Mouse (Mus musculus): ENCODE measurements around the gene Foxp1. TPM values are rescaled to one million over a fixed set of nuclear protein-coding genes. Genes with fewer than 3 reads are reported as not detected.

Foxp1 gene
- polyA plus RNA-seq, 1 experiment from 2014 or later, result 52.4 TPM

- Histone ChIP-seq H3K4me2 (ENCODE audit: low read depth, low read length) (no peak overlapping the region), H3K36me3 (ENCODE audit: control insufficient read depth, insufficient read depth, low read length) (no peaks in the 10 kb centered on the region), H3K27ac (ENCODE audit: low read depth, low read length) (no peak overlapping the region), H3K9me3 (ENCODE audit: control insufficient read depth, low read length) (no peaks in the 10 kb centered on the region), H3K4me3 (ENCODE audit: low read depth, low read length) (no peak overlapping the region), H3K27me3 (ENCODE audit: control insufficient read depth, insufficient read depth, low read length) (no peaks in the 10 kb centered on the region), H3K9ac (replicated peaks; ENCODE audit: low read depth, low read length) (no peak overlapping the region), H3K4me1 (ENCODE audit: control insufficient read depth, insufficient read depth, low read length) (no peaks in the 10 kb centered on the region)
- ATAC-seq (ENCODE audit: low read depth), result no peak
- 98% methylated on average over 3 of the region's 3 CpGs for WGBS
These were observed 217.3 kb downstream of the Foxp1 start for GRCm38 (mm10) chr6:99305236-99305635.

GRCm38 (mm10) chr6:99302662-99303435, 219.7 kb downstream of the Foxp1 start:
- Histone ChIP-seq H3K4me3 (ENCODE audit: low read depth, low read length) (no peak overlapping the region), H3K4me2 (ENCODE audit: low read depth, low read length) (no peak overlapping the region), H3K4me1 (ENCODE audit: control insufficient read depth, insufficient read depth, low read length) (no peaks in the 10 kb centered on the region), H3K36me3 (ENCODE audit: control insufficient read depth, insufficient read depth, low read length) (no peaks in the 10 kb centered on the region), H3K9ac (replicated peaks; ENCODE audit: low read depth, low read length) (no peak overlapping the region), H3K27me3 (ENCODE audit: control insufficient read depth, insufficient read depth, low read length) (no peaks in the 10 kb centered on the region), H3K9me3 (ENCODE audit: control insufficient read depth, low read length) (no peaks in the 10 kb centered on the region), H3K27ac (ENCODE audit: low read depth, low read length) (no peak overlapping the region)
- no peak for ATAC-seq (ENCODE audit: low read depth)
- WGBS, result 89% methylated on average over 6 of the region's 6 CpGs

- Histone ChIP-seq H3K4me3 (ENCODE audit: low read depth, low read length) (no peak overlapping the region), H3K27me3 (ENCODE audit: control insufficient read depth, insufficient read depth, low read length) (no peaks in the 10 kb centered on the region), H3K27ac (ENCODE audit: low read depth, low read length) (no peak overlapping the region), H3K9me3 (ENCODE audit: control insufficient read depth, low read length) (no peaks in the 10 kb centered on the region), H3K36me3 (ENCODE audit: control insufficient read depth, insufficient read depth, low read length) (no peaks in the 10 kb centered on the region), H3K4me2 (ENCODE audit: low read depth, low read length) (no peak overlapping the region), H3K9ac (replicated peaks; ENCODE audit: low read depth, low read length) (no peak overlapping the region), H3K4me1 (ENCODE audit: control insufficient read depth, insufficient read depth, low read length) (no peaks in the 10 kb centered on the region)
- no peak for ATAC-seq (ENCODE audit: low read depth)
- 93% methylated on average over 8 of the region's 8 CpGs for WGBS
These were observed 220.6 kb downstream of the Foxp1 start for GRCm38 (mm10) chr6:99301923-99302322.

GRCm38 (mm10) chr6:99300235-99300634, 222.3 kb downstream of the Foxp1 start:
- WGBS, result 96% methylated on average over 6 of the region's 6 CpGs

GRCm38 (mm10) chr6:99299196-99299595, 223.3 kb downstream of the Foxp1 start:
- no peaks in the 10 kb centered on the region for H3K9me3 ChIP-seq (ENCODE audit: control insufficient read depth, low read length)
- no peak overlapping the region for H3K4me2 ChIP-seq (ENCODE audit: low read depth, low read length)
- no peak overlapping the region for H3K9ac ChIP-seq (replicated peaks; ENCODE audit: low read depth, low read length)
- H3K4me1 ChIP-seq (ENCODE audit: control insufficient read depth, insufficient read depth, low read length), result no peaks in the 10 kb centered on the region
- ATAC-seq (ENCODE audit: low read depth), result no peak
- 68% methylated on average over 14 of the region's 14 CpGs for WGBS
- H3K27ac ChIP-seq (ENCODE audit: low read depth, low read length), result no peak overlapping the region
- no peak overlapping the region for H3K4me3 ChIP-seq (ENCODE audit: low read depth, low read length)
- H3K36me3 ChIP-seq (ENCODE audit: control insufficient read depth, insufficient read depth, low read length), result no peaks in the 10 kb centered on the region
- no peaks in the 10 kb centered on the region for H3K27me3 ChIP-seq (ENCODE audit: control insufficient read depth, insufficient read depth, low read length)

More at GRCm38 (mm10) chr6:99300235-99300634, 222.3 kb downstream of the Foxp1 start:
- no peak overlapping the region for H3K4me3 ChIP-seq (ENCODE audit: low read depth, low read length)
- H3K27ac ChIP-seq (ENCODE audit: low read depth, low read length), result no peak overlapping the region
- no peak overlapping the region for H3K4me2 ChIP-seq (ENCODE audit: low read depth, low read length)
- no peaks in the 10 kb centered on the region for H3K4me1 ChIP-seq (ENCODE audit: control insufficient read depth, insufficient read depth, low read length)
- no peaks in the 10 kb centered on the region for H3K36me3 ChIP-seq (ENCODE audit: control insufficient read depth, insufficient read depth, low read length)
- H3K9me3 ChIP-seq (ENCODE audit: control insufficient read depth, low read length), result no peaks in the 10 kb centered on the region
- ATAC-seq (ENCODE audit: low read depth), result no peak
- no peak overlapping the region for H3K9ac ChIP-seq (replicated peaks; ENCODE audit: low read depth, low read length)
- H3K27me3 ChIP-seq (ENCODE audit: control insufficient read depth, insufficient read depth, low read length), result no peaks in the 10 kb centered on the region

GRCm38 (mm10) chr6:99297535-99297934, 225.0 kb downstream of the Foxp1 start:
- no peaks in the 10 kb centered on the region for H3K9me3 ChIP-seq (ENCODE audit: control insufficient read depth, low read length)
- H3K27me3 ChIP-seq (ENCODE audit: control insufficient read depth, insufficient read depth, low read length), result no peaks in the 10 kb centered on the region
- WGBS, result 83% methylated on average over 5 of the region's 5 CpGs
- no peak overlapping the region for H3K4me3 ChIP-seq (ENCODE audit: low read depth, low read length)
- no peaks in the 10 kb centered on the region for H3K4me1 ChIP-seq (ENCODE audit: control insufficient read depth, insufficient read depth, low read length)
- no peaks in the 10 kb centered on the region for H3K36me3 ChIP-seq (ENCODE audit: control insufficient read depth, insufficient read depth, low read length)
- no peak overlapping the region for H3K27ac ChIP-seq (ENCODE audit: low read depth, low read length)
- H3K4me2 ChIP-seq (ENCODE audit: low read depth, low read length), result no peak overlapping the region
- H3K9ac ChIP-seq (replicated peaks; ENCODE audit: low read depth, low read length), result no peak overlapping the region
- ATAC-seq (ENCODE audit: low read depth), result no peak

- Histone ChIP-seq H3K4me3 (ENCODE audit: low read depth, low read length) (no peak overlapping the region), H3K4me2 (ENCODE audit: low read depth, low read length) (no peak overlapping the region), H3K27ac (ENCODE audit: low read depth, low read length) (no peak overlapping the region), H3K27me3 (ENCODE audit: control insufficient read depth, insufficient read depth, low read length) (no peaks in the 10 kb centered on the region), H3K36me3 (ENCODE audit: control insufficient read depth, insufficient read depth, low read length) (no peaks in the 10 kb centered on the region), H3K9ac (replicated peaks; ENCODE audit: low read depth, low read length) (no peak overlapping the region), H3K9me3 (ENCODE audit: control insufficient read depth, low read length) (no peaks in the 10 kb centered on the region), H3K4me1 (ENCODE audit: control insufficient read depth, insufficient read depth, low read length) (no peaks in the 10 kb centered on the region)
- 83% methylated on average over 8 of the region's 8 CpGs for WGBS
- ATAC-seq (ENCODE audit: low read depth), result no peak
These were observed 227.0 kb downstream of the Foxp1 start for GRCm38 (mm10) chr6:99295495-99295894.

GRCm38 (mm10) chr6:99289220-99289619, 233.3 kb downstream of the Foxp1 start:
- H3K4me3 ChIP-seq (ENCODE audit: low read depth, low read length), result no peak overlapping the region
- ATAC-seq (ENCODE audit: low read depth), result no peak
- H3K9ac ChIP-seq (replicated peaks; ENCODE audit: low read depth, low read length), result no peak overlapping the region
- 53% methylated on average over 4 of the region's 4 CpGs for WGBS
- no peaks in the 10 kb centered on the region for H3K4me1 ChIP-seq (ENCODE audit: control insufficient read depth, insufficient read depth, low read length)
- no peaks in the 10 kb centered on the region for H3K27me3 ChIP-seq (ENCODE audit: control insufficient read depth, insufficient read depth, low read length)
- H3K4me2 ChIP-seq (ENCODE audit: low read depth, low read length), result no peak overlapping the region
- no peaks in the 10 kb centered on the region for H3K9me3 ChIP-seq (ENCODE audit: control insufficient read depth, low read length)
- H3K27ac ChIP-seq (ENCODE audit: low read depth, low read length), result no peak overlapping the region
- no peaks in the 10 kb centered on the region for H3K36me3 ChIP-seq (ENCODE audit: control insufficient read depth, insufficient read depth, low read length)

GRCm38 (mm10) chr6:99285026-99285425, 237.5 kb downstream of the Foxp1 start:
- no peak for ATAC-seq (ENCODE audit: low read depth)
- H3K27ac ChIP-seq (ENCODE audit: low read depth, low read length), result no peak overlapping the region
- no peaks in the 10 kb centered on the region for H3K36me3 ChIP-seq (ENCODE audit: control insufficient read depth, insufficient read depth, low read length)
- no peak overlapping the region for H3K4me3 ChIP-seq (ENCODE audit: low read depth, low read length)
- H3K9me3 ChIP-seq (ENCODE audit: control insufficient read depth, low read length), result no peaks in the 10 kb centered on the region
- H3K9ac ChIP-seq (replicated peaks; ENCODE audit: low read depth, low read length), result no peak overlapping the region
- H3K4me2 ChIP-seq (ENCODE audit: low read depth, low read length), result no peak overlapping the region
- WGBS, result 61% methylated on average over 3 of the region's 3 CpGs
- no peaks in the 10 kb centered on the region; the same call in 1 of the 2 replicates for H3K4me1 ChIP-seq (ENCODE audit: control insufficient read depth, insufficient read depth, low read length)
- no peaks in the 10 kb centered on the region for H3K27me3 ChIP-seq (ENCODE audit: control insufficient read depth, insufficient read depth, low read length)
